Mouse (Mus musculus) limb, embryonic 12.5 days (tissue): ENCODE results near the gene Nufip1. TPM values are rescaled to one million over a fixed set of nuclear protein-coding genes. Genes with fewer than 3 reads are reported as not detected.
"Not testable (repeated sequence)": the region's sequence is repeated elsewhere in the genome, so short reads cannot be mapped to it uniquely, and the experiment has no call there.

ENCODE experiments used
- ATAC-seq: fragments of 200-750 bp; cut with Nextera tagmentation; 2 replicates; pipeline ENCODE4 v1.8.0; 2017; ENCODE audit warnings: low read depth, moderate TSS enrichment; ENCODE audit not compliant: insufficient number of reproducible peaks, insufficient read depth, low FRiP score, low TSS enrichment
- H3K27ac ChIP-seq: fragments of 300-500 bp; sonication (generic); 2 replicates; pipeline ENCODE4 v1.5.1; 2016; ENCODE audit warnings: mild to moderate bottlenecking, moderate library complexity
- H3K27me3 ChIP-seq: fragments of 300-500 bp; sonication (generic); 2 replicates; pipeline ENCODE4 v1.6.1; 2016; ENCODE audit warnings: mild to moderate bottlenecking, moderate library complexity
- H3K36me3 ChIP-seq: fragments of 300-500 bp; sonication (generic); 2 replicates; pipeline ENCODE4 v1.6.1; 2016; ENCODE audit warnings: mild to moderate bottlenecking, moderate library complexity
- H3K4me1 ChIP-seq: fragments of 300-500 bp; sonication (generic); replicated peaks from 2 replicates; pipeline ENCODE4 v1.6.1; 2016
- H3K4me2 ChIP-seq: fragments of 300-500 bp; sonication (generic); 2 replicates; pipeline ENCODE4 v1.6.1; 2016; ENCODE audit warnings: mild to moderate bottlenecking, moderate library complexity
- H3K4me3 ChIP-seq: fragments of 300-500 bp; sonication (generic); replicated peaks from 2 replicates; pipeline ENCODE4 v1.5.1; 2016; ENCODE audit warnings: mild to moderate bottlenecking
- H3K9ac ChIP-seq: fragments of 300-500 bp; sonication (generic); replicated peaks from 2 replicates; pipeline ENCODE4 v1.6.1; 2016; ENCODE audit warnings: mild to moderate bottlenecking, moderate library complexity
- H3K9me3 ChIP-seq: fragments of 300-500 bp; sonication (generic); 2 replicates; pipeline ENCODE4 v1.6.1; 2016; ENCODE audit warnings: mild to moderate bottlenecking, moderate library complexity
- WGBS: fragments of 180-500 bp; shearing (Covaris S2); methylation state at CpG from one replicate; pipeline ENCODE4 v1.1.7; 2016; 5-methylcytosine and 5-hydroxymethylcytosine counted together
- polyA plus RNA-seq: library from polyadenylated mRNA; unstranded; fragments of >200 nt; fragmentation: Nextera tagmentation; extraction: Ambion mirVana; gene quantifications from 2 replicates; pipeline ENCODE4 v1.2.1, GENCODE M21; 2016

Gene Nufip1
- polyA plus RNA-seq, 1 experiment from 2014 or later, result 19.9 TPM

DNA sequence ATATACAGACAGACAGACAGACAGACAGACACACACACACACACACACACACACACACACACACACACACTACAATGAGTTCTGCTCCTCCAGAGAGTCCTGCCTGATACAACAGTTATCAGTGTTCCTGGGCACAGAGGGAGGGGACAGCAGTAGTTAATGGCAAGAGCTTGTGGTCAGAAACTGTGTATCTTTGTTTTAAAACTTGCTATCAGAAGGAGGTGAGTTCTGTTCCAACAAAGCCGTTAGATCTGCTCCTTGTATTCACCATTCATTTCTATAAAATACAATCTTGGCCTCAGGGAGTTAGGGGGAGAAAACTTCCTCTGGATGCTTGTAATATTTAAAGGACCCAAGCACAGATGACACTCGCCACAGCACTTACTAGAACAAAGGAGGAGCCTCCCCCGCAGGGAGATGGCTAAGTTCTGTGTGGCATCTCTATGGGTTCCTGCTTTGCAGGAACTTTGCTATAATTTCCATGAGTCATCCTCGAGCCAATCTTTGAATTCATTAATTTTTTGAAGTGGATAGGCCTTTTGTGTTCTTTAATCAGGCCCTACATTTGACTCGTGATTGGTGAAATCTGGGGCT, 47.6 kb downstream of the Nufip1 start:
- no peaks in the 10 kb centered on the region for H3K36me3 ChIP-seq
- no peak overlapping the region for H3K4me2 ChIP-seq
- WGBS, result 59% methylated on average over 5 of the region's 5 CpGs
- H3K27ac ChIP-seq, result no peak overlapping the region
- no peaks in the 10 kb centered on the region for H3K27me3 ChIP-seq
- H3K4me1 ChIP-seq, result 0 out of 2 replicates have a peak, but pooled peaks cover 2% of the 10 kb centered on the region
- ATAC-seq, result no peak
- no peak overlapping the region for H3K4me3 ChIP-seq
- H3K9me3 ChIP-seq, result peaks cover 4% of the 10 kb centered on the region; the same call in 1 of the 2 replicates
- H3K9ac ChIP-seq, result no peak overlapping the region

DNA sequence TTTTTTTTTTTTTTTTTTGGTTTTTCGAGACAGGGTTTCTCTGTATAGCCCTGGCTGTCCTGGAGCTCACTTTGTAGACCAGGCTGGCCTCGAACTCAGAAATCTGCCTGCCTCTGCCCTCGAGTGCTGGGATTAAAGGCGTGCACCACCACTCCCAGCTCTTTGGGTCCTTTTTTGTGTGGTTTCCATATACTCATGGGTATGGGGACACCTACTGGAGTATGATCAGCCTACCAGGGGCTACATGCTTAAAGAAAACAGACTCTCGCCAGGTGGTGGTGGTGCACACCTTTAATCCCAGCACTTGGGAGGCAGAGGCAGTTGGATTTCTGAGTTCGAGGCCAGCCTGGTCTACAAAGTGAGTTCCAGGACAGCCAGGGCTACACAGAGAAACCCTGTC, 49.9 kb downstream of the Nufip1 start:
- not testable (repeated sequence) for H3K9me3 ChIP-seq, H3K4me3 ChIP-seq, H3K9ac ChIP-seq, H3K27ac ChIP-seq, H3K4me2 ChIP-seq, H3K4me1 ChIP-seq, ATAC-seq, H3K36me3 ChIP-seq
- 82% methylated on average over 6 of the region's 6 CpGs for WGBS
- H3K27me3 ChIP-seq, result peaks cover 14% of the 10 kb centered on the region

DNA sequence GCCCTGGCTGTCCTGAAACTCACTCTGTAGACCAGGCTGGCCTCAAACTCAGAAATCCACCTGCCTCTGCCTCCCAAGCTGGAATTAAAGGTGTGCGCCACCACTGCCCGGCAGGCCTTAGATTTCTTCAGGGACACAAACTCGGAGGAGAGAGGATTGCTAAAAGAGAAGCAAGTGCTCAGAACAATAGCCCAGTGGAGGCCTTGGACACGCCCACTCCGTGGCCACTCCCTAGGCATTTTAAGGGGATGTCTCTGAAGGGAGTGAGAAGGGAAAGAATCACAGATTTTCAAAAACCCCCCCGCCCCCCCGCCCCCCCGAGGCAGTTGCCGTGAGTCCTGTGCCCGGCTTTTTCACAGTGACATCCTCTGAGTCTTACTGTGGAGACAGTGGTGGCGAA, 53.5 kb downstream of the Nufip1 start:
- ATAC-seq, result no peak
- WGBS, result 39% methylated on average over 11 of the region's 11 CpGs
- Histone ChIP-seq H3K27me3 (peaks cover 20% of the 10 kb centered on the region), H3K4me3 (no peak overlapping the region), H3K4me1 (peaks cover 8% of the 10 kb centered on the region), H3K36me3 (no peaks in the 10 kb centered on the region), H3K27ac (no peak overlapping the region), H3K9ac (no peak overlapping the region), H3K9me3 (peaks cover 4% of the 10 kb centered on the region; the same call in 1 of the 2 replicates), H3K4me2 (no peak overlapping the region)

DNA sequence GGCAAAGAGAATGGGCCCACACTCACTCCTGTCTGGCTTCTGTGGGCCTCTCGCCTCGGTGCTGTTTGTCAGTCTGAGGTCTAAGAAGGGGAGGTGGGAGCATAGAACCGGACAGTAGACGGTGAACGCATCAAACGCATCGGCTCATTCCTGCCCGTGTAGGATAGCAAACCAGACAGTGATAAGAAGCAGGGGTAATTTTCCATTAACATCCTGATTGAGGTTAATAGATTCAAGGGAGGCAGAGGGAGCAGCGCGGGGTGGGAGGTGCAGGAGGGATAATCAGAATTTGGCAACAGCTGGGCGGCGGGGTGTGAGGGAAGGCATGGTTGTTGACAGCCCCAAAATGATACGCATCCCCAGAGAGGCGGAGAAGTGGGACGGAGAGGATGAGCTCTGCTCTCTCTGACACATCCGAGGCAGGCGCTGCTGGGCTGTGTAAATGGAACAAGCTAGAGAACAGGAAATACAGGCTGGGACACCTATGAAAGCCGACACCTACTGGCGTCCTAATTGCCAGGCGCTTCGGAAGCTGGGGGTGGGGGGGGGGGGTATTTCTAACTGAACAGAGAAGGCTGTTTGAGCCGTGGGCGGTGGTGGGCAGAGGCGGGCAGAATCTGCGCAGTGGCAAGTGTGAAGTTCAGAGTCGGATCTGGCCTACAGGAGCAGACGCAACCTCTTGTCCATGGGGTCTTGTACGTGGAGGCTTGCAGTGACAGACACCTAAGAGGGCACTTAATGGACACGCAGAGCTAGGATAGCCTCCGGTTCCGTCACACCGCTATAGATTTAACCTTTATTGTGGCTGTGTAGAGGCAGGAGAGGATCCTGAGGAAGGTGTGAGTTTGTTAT, 54.4 kb downstream of the Nufip1 start:
- H3K4me3 ChIP-seq, result peak overlapping the region; percentile 16; the same call in 1 of the 2 replicates
- H3K9me3 ChIP-seq, result peaks cover 4% of the 10 kb centered on the region; the same call in 1 of the 2 replicates
- peaks cover 16% of the 10 kb centered on the region for H3K4me1 ChIP-seq
- H3K36me3 ChIP-seq, result no peaks in the 10 kb centered on the region
- H3K27me3 ChIP-seq, result peaks cover 20% of the 10 kb centered on the region
- H3K27ac ChIP-seq, result no peak overlapping the region
- 18% methylated on average over 32 of the region's 32 CpGs for WGBS
- H3K9ac ChIP-seq, result no peak overlapping the region; the same call in 1 of the 2 replicates
- H3K4me2 ChIP-seq, result peak overlapping the region; percentile 54
- ATAC-seq, result peak; percentile 46

DNA sequence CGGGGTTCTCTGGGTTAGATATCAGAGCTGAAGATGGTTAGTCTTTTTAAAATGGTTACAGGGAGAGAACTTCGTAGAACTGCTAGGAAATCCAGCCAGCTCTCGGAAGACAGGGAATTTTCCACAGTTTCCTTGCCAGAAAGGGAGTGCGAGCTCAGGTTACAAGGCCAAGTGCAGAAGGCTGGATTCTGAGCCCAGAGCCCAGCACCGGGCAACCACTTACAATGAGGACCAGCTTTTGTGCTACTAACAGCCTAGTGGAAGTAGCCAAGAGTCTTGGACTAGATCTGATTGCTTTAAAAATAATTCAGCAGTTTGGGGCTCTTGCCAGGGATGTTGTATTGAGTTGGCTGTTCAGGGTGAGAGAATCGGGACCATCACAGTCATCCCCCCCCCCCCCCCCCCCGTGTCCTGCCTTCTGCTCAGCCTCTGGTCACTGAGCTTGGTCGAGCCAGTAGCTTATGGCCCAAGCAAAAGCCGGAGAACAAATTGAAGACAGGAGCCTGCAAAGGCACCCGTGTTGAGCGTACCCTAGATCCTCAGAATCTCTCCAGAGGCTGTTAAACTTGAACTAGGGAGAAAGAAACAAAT, 59.3 kb downstream of the Nufip1 start:
- Histone ChIP-seq H3K4me2 (no peak overlapping the region), H3K9me3 (no peaks in the 10 kb centered on the region), H3K4me3 (no peak overlapping the region), H3K9ac (no peak overlapping the region), H3K4me1 (peaks cover 17% of the 10 kb centered on the region), H3K36me3 (no peaks in the 10 kb centered on the region), H3K27ac (no peak overlapping the region), H3K27me3 (peaks cover 11% of the 10 kb centered on the region)
- ATAC-seq, result no peak
- WGBS, result 51% methylated on average over 10 of the region's 11 CpGs

DNA sequence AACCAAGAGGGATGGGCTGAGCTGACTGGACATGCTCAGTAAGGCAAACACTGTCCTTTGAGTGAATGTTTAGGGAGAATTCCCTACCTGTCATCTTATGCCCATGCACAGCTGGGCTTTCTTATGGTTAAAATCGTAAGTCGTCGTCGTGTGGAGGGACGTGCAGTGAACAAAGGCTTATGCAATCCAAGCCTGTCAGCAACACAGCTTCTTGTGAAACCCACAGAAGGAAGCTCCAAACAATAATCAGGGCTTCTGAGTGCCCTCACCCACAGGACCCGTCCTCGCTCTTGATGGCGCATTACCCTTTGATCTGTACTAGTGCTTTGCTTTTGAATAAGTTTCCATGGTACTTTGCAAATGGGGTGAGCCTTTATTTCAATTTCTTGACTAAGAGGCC, 60.6 kb downstream of the Nufip1 start:
- no peaks in the 10 kb centered on the region for H3K9me3 ChIP-seq
- peaks cover 2% of the 10 kb centered on the region for H3K27me3 ChIP-seq
- no peaks in the 10 kb centered on the region for H3K36me3 ChIP-seq
- H3K9ac ChIP-seq, result no peak overlapping the region
- no peak overlapping the region for H3K27ac ChIP-seq
- H3K4me1 ChIP-seq, result peaks cover 16% of the 10 kb centered on the region
- WGBS, result 91% methylated on average over 8 of the region's 8 CpGs
- no peak overlapping the region for H3K4me3 ChIP-seq
- ATAC-seq, result no peak
- no peak overlapping the region for H3K4me2 ChIP-seq

DNA sequence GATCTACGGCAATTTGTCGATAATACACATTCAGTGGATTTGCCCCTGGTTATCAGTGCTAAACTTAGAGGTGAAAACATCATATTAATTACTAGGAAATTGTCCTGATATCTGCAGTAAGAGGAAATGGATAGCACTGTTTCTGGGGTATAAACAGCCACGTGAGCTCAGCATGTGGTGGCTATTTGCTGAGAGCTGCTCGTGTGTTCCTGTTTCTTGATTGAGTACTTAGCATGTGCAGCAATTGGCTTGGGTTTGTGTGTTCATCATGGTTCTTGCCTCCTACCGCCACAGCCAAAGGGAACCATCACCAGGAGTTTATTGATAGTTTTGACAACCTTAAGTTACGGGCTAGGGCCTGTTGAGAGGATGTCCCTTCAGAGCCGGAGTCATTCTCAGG, 63.6 kb downstream of the Nufip1 start:
- H3K27me3 ChIP-seq, result no peaks in the 10 kb centered on the region; the same call in 1 of the 2 replicates
- no peak overlapping the region for H3K27ac ChIP-seq
- H3K9me3 ChIP-seq, result no peaks in the 10 kb centered on the region
- ATAC-seq, result no peak
- WGBS, result 78% methylated on average over 7 of the region's 7 CpGs
- H3K4me2 ChIP-seq, result no peak overlapping the region
- H3K4me1 ChIP-seq, result peaks cover 16% of the 10 kb centered on the region
- no peak overlapping the region for H3K9ac ChIP-seq
- no peaks in the 10 kb centered on the region for H3K36me3 ChIP-seq
- H3K4me3 ChIP-seq, result no peak overlapping the region

DNA sequence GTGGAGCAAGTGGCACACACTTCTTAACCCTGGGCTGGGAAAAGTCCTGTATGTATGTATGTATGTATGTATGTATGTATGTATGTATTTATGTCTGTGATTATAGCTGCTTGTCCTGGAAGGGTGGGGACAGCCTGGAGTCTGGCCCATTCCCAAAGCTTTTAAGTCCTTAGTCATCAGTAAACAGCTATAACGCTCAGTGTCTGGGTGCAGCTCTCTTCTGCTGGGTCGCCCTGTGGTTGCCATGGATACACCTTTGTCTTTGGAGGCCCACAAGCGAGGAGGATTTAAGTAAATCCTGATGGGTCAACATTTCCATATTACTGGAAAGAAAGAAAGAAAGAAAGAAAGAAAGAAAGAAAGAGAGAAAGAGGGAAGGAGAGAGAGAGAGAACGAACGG, 65.1 kb downstream of the Nufip1 start:
- Histone ChIP-seq H3K4me2 (no peak overlapping the region), H3K4me3 (no peak overlapping the region), H3K4me1 (peaks cover 6% of the 10 kb centered on the region), H3K36me3 (no peaks in the 10 kb centered on the region), H3K27ac (no peak overlapping the region), H3K9me3 (no peaks in the 10 kb centered on the region), H3K27me3 (no peaks in the 10 kb centered on the region), H3K9ac (no peak overlapping the region)
- WGBS, result 40% methylated on average over 5 of the region's 5 CpGs
- no peak for ATAC-seq

DNA sequence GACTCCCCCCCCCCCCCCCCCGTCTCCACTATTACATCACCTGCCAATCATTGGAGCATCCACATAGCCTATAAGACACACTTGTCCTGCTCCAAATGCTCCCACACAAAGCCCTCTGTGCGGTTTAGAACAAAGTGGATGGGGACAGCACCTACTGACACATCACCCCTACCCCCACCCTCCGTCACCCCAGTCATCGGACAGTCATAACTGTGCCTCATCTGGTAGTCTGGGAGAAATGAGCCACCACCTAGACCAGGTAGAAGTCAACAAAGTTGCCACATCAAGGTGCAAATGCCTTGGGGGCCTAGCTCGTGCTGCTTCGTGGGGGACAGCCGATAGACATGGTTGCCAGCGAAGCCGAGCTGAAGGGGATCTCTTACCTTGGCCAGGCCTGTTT, 66.5 kb downstream of the Nufip1 start:
- Histone ChIP-seq H3K36me3 (no peaks in the 10 kb centered on the region), H3K4me2 (no peak overlapping the region), H3K27ac (no peak overlapping the region), H3K9me3 (no peaks in the 10 kb centered on the region), H3K4me1 (peaks cover 6% of the 10 kb centered on the region), H3K27me3 (no peaks in the 10 kb centered on the region), H3K4me3 (no peak overlapping the region), H3K9ac (no peak overlapping the region)
- 95% methylated on average over 9 of the region's 9 CpGs for WGBS
- no peak for ATAC-seq

DNA sequence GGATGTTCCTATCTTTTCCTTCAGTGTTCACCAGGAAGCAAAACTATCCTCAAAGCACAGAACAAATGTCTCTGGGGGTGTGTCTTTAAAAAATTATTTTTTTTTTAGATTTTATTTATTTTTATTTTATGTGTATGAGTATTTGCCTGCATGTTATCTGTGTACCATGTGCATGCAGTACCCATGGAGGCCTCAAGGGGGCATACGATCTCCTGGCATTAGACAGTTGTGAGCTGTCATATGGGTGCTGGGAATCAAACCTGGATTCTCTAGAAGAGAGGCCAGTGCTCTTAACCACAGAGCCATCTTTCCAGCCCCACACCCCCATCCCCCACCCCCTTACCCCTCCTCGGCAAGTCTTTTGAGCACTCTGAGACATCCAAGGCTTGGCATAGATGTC, 67.8 kb downstream of the Nufip1 start:
- H3K4me2 ChIP-seq, result no peak overlapping the region
- H3K36me3 ChIP-seq, result no peaks in the 10 kb centered on the region
- no peak overlapping the region for H3K27ac ChIP-seq
- H3K27me3 ChIP-seq, result no peaks in the 10 kb centered on the region
- 85% methylated on average over 2 of the region's 2 CpGs for WGBS
- H3K4me1 ChIP-seq, result peaks cover 8% of the 10 kb centered on the region
- ATAC-seq, result no peak
- no peaks in the 10 kb centered on the region for H3K9me3 ChIP-seq
- H3K9ac ChIP-seq, result no peak overlapping the region
- H3K4me3 ChIP-seq, result no peak overlapping the region

DNA sequence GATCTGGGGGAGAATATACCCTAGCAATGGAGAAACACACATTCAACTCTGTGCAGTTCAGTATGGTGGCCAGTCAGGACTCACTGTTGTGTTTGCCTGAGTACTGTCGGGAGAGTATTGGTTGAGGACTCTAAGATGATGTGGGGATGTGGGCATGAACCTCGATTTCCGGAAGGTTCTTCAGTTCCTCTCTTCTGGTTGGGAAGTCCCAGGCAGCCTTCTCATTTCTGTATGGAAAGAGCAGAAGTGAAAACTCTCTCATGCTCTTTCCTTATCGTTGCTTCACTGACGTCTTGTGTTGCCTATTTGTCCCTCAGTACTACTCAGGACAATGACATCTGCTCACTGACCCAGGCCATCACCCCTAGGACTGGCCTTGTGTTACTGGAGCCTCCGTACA, 68.7 kb downstream of the Nufip1 start:
- no peak overlapping the region for H3K4me2 ChIP-seq
- no peaks in the 10 kb centered on the region for H3K27me3 ChIP-seq
- WGBS, result 83% methylated on average over 6 of the region's 6 CpGs
- peaks cover 11% of the 10 kb centered on the region for H3K4me1 ChIP-seq
- no peaks in the 10 kb centered on the region for H3K36me3 ChIP-seq
- ATAC-seq, result no peak
- no peak overlapping the region for H3K27ac ChIP-seq
- H3K9ac ChIP-seq, result no peak overlapping the region
- H3K4me3 ChIP-seq, result no peak overlapping the region
- H3K9me3 ChIP-seq, result no peaks in the 10 kb centered on the region
